Mouse (Mus musculus) brain, embryonic 14.5 days (tissue): ENCODE measurements around the gene Lrig3. TPM values are rescaled to one million over a fixed set of nuclear protein-coding genes. Genes with fewer than 3 reads are reported as not detected.
A peak's percentile ranks its signal among the peaks of the same experiment; 100 is the strongest.

Source experiments
- DNase-seq: peaks from one replicate; pipeline ENCODE4 v3.0.0-alpha.2; 2011; ENCODE audit warnings: low read depth
- CTCF ChIP-seq: fragments of 200-500 bp; IDR thresholded peaks from 2 replicates; pipeline ENCODE4 v1.5.1; 2012; ENCODE audit warnings: inconsistent platforms, mild to moderate bottlenecking, moderate library complexity, borderline replicate concordance; ENCODE audit not compliant: insufficient read depth, insufficient read length; ENCODE audit errors: extremely low read depth
- POLR2A ChIP-seq: fragments of 200-500 bp; IDR thresholded peaks from 2 replicates; pipeline ENCODE4 v1.6.1; 2012; ENCODE audit warnings: mild to moderate bottlenecking, inconsistent platforms, borderline replicate concordance; ENCODE audit not compliant: poor library complexity, insufficient read depth, insufficient read length, severe bottlenecking; ENCODE audit errors: extremely low read depth
- polyA plus RNA-seq: library from polyadenylated mRNA; depleted of rRNA; stranded (reverse); fragments of >200 nt; gene quantifications from 2 replicates; pipeline ENCODE4 v1.2.3, GENCODE M21; 2012; rRNA removed

The Lrig3 gene
- polyA plus RNA-seq: 5.8 and 8.0 TPM in 2 replicates

DNA sequence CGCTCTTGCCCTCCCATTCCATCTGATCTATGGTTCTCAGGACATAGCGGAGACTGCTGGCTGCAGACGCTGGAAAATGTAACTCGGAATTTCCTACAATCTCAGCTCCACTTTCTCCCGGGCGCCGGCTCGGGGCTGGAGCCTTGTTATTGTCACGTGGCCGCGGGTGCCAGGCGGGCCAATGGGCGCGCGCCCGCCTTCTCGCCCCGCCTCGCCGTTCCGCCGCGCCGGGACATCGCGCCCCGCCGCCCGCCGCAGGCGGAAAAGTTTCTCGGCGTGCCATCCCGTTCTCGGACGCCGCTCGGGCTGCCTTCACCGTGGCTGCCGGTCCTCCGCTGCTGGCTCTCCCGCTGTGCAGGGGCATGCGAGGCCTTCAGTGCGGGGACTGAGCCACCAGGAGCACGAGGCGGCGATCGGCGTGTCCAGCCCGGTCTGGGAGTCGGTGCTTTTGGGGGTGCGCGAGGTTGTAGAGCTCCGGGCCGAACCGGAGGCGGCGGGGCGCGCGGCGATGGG is at the start of gene Lrig3:
Gene Lrig3 (plus strand): TSS at position 201 of the 513 bp plus-strand sequence.
- TF ChIP-seq POLR2A: no peak
- TF ChIP-seq CTCF: no peak
- peak; percentile 87 for DNase-seq

DNA sequence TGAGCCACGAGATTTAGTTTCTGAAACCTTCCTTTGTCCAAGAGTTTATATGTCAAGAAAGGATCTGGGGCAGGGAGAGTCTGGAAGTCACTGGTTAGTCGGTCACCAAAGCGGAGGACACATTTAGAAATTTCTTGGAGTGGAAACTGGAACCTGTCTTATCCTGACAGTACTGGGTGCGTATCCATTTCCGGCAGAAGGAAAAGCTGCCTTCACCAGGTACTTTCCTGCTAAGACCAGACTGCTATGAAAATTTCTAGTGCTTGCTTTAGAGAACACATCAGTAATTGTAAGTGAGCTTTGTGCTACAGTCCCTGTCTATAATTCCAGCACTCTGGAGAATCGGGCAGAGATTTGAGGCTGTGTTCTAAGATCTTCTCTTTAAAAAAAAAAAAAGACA is 49.2 kb upstream of the Lrig3 start:
- peak; percentile 38 for DNase-seq

DNA sequence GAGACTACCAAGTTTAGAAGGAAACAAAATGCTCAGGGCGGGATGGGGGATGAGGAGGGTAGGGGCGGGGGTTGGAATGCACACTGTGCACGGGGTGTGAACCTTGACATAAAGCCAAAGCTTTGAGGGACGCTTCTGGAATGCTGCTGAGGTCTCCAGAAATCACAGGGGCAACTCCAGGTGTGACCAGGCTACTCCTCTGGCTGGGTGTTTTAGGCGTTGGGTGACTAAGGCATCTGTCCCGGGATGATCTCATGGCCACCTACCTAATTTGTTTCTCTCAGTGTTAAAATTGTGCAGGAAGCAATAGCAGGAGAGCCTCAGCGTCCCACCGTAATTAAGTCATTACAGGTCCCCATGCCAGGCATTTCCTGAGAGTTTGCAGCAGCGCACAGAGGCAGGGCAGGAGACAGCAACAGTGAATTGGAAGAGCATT is 48.5 kb upstream of the Lrig3 start:
- TF ChIP-seq CTCF (no peak), POLR2A (no peak)

More for the DNA sequence above, 49.2 kb upstream of the Lrig3 start:
- no peak for TF ChIP-seq CTCF
- TF ChIP-seq POLR2A: no peak

DNA sequence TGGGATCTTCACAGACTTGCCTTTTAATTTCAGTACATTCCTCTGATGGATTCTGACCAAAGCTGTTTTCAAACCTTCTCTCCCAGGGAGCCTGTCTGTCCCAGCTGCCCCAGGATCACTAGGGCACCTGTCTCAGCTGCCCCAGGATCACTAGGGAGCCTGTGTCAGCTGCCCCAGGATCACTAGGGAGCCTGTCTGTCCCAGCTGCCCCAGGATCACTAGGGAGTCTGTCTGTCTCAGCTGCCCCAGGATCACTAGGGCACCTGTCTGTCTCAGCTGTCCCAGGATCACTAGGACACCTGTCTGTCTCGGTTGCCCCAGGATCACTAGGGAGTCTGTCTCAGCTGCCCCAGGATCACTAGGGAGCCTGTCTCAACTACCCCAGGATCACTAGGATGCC is 47.0 kb upstream of the Lrig3 start:
- TF ChIP-seq POLR2A: no peak
- no peak for TF ChIP-seq CTCF
- DNase-seq: no peak

More for the DNA sequence above, 48.5 kb upstream of the Lrig3 start:
- DNase-seq: peak; percentile 42

DNA sequence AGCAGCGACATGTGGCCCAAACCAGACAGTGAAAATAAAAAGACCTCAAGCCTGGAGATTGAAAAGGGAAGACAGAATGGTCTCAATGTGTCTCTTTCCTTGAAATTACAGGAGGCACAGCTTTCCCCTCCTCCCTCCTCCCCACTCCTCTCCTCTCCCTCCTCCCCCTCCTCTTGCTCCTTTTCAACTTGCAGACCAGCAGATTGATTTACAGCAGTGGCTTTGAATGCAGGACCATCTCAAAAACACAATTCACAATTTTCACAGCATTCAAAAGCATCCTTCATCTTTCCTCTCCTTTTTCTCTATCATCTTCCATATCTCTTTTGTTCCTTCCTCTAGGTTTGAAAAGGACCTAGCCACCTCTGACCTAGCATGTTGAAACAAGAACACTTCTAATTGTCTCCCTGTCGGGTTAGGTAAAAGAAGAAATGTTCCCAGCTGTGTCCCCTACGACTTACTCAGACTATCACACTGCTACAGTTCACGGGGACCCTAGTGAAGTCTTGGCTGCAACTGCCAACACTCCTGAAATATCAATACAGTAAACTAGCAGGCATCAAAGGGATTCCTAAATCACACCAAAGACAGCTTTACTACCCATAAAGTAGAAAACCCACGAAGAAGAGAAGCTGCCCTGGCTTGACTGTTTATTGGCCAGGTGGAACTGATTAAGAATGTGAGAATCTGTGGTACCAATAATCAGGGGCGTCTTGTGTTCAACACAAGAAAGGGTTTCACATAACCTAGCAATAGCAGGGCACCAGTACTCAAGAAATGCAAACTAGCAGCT is 44.1 kb upstream of the Lrig3 start:
- DNase-seq: peak; percentile 57
- no peak for TF ChIP-seq POLR2A
- no peak for TF ChIP-seq CTCF

DNA sequence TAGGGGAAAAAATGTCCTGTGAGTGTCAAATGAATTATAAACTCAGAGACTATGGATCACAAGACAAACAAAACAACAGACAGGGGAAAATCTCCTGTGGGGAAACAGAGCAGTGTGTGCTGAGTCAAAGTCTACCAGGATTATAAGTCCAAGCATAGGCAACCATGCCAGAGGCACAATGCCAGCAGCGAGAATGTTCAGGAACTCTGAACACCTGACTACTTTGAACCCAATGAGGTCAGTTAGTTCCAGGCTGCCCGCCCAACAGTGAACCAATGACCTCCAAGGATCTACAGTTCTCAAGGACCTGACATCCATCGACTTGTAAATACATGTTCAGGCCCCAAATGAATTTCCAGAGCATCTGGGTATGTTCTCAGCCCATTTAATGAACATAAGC is 36.0 kb upstream of the Lrig3 start:
- TF ChIP-seq POLR2A: no peak
- no peak for TF ChIP-seq CTCF
- no peak for DNase-seq

DNA sequence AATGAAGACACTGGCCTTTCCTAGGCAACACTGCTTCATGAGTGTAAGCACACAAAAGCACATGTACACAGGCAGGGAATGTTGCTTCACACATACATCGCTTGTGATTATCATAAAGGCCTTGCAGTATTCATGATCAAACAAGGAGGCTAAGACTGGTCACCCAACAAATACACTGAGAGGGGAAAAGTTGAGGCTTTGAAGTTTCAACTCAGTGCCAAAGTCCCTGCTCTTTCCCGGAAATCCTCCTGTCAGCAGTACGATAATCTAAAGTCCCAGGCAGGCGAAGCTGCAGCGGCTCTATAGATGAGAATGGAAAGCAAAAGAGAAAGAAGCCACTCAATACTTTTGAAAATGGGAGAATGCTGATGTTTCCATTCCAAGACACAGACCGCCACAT is 32.6 kb upstream of the Lrig3 start:
- no peak for DNase-seq
- TF ChIP-seq CTCF (no peak), POLR2A (no peak)

DNA sequence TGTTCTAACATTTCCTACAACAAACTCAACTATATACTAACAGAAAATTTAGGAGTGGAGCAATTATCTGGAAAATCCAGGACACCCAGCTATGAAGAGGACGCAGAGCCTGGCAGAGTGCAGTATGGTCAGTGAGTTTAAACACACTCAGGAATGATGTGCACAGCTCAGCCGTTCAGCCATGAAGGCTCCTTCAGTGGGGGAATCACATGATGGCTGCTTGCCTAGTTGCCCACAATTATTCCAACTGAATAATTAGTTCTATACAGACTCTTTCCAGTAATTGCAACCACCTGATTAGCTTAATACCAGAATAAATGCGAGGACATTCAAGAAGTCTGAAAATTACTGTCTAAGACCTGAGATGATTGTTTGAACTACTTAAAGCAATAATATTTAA is 31.9 kb upstream of the Lrig3 start:
- DNase-seq: peak; percentile 80

DNA sequence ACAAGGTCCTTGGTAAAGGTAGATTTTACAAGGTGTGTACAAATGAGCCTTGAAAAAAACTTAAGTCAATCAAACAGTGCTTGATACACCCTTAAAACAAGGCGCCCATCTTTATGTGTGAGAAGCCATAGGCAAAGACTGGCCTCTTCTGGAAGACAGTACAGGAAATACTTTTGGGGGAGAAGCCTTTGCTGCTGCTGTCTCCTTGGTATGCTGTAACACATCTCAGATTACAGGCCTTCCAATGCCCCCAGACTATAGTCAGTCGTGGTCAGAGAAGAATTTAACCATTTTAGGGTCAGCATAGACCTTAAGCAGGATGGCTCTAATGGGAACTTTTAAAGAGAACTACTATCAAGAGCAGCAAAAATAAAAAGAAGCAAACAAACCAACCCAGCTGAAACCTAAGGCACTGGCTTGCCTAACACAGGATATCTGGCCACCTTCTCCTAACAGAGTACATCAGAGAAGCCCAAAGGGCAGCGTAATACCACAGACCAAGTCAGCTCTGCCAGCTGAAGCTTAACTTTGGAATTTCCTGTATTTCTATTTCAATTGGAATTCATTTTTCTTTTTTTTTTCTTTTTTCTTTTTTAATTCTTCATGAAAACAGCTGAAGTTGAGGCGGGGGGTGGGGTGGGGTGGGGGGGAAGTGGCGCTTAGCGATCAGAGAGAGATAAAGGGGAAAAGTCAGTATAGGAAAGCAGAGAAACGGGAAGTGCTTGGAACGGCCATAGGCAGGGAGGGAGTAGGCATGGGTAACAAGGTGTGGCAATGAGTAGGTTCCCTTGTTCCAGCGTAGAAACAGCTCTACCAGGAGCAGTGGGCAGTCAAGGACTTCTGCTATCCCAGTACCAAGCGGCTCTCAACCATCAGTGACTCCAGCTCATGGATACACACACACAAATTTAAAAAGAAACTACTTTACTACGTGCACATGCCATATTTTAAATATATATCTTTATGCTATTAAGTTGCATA is 28.2 kb upstream of the Lrig3 start:
- TF ChIP-seq CTCF: no peak
- no peak for TF ChIP-seq POLR2A

More for the DNA sequence above, 31.9 kb upstream of the Lrig3 start:
- no peak for TF ChIP-seq CTCF
- TF ChIP-seq POLR2A: no peak

DNA sequence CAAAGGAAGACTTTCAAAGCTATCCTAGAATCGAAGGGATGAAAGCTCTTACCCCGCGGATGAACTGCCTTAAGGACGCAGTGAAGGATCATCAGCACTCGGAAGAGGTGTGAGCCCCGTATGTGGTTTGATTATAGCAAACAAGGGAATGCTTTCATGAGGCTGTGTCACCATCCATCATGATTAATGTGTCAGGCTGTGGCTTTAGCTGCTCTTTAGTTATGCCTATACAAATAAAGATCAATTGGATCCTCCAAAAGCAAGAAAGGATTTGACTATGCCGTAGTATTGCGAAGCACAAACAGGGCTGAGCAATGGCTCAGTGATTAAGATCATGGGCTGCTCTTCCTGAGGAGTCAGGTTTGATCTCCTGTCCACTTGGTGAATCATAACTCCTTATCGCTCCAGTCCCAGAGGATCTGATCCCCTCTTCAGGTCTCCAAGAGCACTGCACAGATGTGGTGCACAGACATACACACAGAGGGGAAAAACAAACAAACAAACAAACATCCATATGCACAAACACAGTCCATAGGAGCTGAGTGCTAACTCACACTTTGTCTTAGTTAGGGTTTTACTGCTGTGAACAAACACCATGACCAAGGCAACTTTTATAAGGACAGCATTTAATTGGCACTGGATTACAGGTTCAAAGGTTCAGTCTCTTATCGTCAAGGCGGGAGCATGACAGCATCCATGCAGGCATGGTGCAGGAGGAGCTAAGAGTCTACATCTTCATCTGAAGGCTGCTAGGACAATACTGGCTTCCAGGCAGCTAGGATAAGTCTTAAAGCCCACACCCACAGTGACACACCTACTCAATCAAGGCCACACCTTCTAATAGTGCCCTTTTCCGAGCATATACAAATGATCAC is 27.2 kb upstream of the Lrig3 start:
- TF ChIP-seq POLR2A (no peak), CTCF (no peak)
- DNase-seq: no peak

More for the DNA sequence above, 28.2 kb upstream of the Lrig3 start:
- DNase-seq: no peak

DNA sequence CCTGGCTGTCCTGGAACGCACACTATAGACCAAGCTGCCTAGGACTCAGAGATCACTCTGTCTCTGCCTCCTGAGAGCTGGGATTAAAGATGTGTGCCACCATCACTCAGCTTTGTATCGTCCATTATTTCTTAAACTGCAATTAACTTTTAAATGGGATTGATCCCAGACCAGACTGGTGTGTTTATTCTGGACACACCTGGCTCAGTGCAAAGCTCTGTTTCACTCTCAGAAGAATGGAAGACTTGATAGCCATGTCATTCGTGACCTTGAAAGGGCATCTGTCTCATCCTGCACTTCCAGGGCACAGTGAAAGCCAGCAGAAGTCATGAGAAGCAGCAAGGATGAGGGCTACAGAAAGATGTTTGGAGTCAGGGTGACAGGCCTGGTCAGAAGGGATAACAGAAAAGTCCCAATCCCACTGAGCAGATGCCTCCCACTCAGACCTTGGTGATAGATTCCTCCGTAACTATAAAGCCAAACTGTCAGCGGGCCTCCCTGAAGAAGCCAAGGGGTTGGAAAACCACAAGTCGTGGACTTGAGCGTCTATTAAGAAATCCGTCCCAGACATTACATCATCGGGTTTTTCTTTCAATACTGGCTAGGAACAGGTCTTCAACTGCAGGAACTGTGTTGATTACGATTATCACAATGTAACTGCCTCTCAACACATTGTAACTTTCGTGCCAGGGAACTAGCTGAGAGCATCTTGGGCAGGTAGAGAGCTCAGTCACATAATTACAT is 25.5 kb upstream of the Lrig3 start:
- peak; percentile 45 for DNase-seq
- no peak for TF ChIP-seq CTCF
- TF ChIP-seq POLR2A: no peak
